Mouse (Mus musculus) liver, adult 2 months (tissue): ENCODE results near the gene Phf21b. TPM values are rescaled to one million over a fixed set of nuclear protein-coding genes. Genes with fewer than 3 reads are reported as not detected.

Source experiments
- DNase-seq: peaks from one replicate; pipeline ENCODE4 v3.0.0-alpha.2; 2011; ENCODE audit warnings: low read depth, low spot score; ENCODE audit errors: extremely low read depth
- H3K27ac ChIP-seq: fragments of 200-500 bp; replicated peaks from 2 replicates; pipeline ENCODE4 v1.5.1; 2012; ENCODE audit warnings: low read depth, mild to moderate bottlenecking, control low read depth, inconsistent platforms, low read length; ENCODE audit not compliant: insufficient read depth
- H3K27me3 ChIP-seq: fragments of 200-500 bp; 2 replicates; pipeline ENCODE4 v1.6.1; 2012; ENCODE audit warnings: mild to moderate bottlenecking, moderate library complexity, low read length, inconsistent platforms; ENCODE audit not compliant: control insufficient read depth, insufficient read depth
- H3K36me3 ChIP-seq: fragments of 200-500 bp; 2 replicates; pipeline ENCODE4 v1.6.1; 2012; ENCODE audit warnings: low read length, inconsistent platforms; ENCODE audit not compliant: control insufficient read depth, insufficient read depth
- H3K4me1 ChIP-seq: fragments of 200-500 bp; 2 replicates; pipeline ENCODE4 v1.6.1; 2011; ENCODE audit warnings: low read length; ENCODE audit not compliant: control insufficient read depth, insufficient read depth
- H3K4me3 ChIP-seq: fragments of 200-500 bp; 2 replicates; pipeline ENCODE4 v1.5.1; 2011; ENCODE audit warnings: low read depth, mild to moderate bottlenecking, control low read depth, low read length, moderate library complexity; ENCODE audit not compliant: insufficient read depth
- H3K79me2 ChIP-seq: fragments of 200-500 bp; 2 replicates; pipeline ENCODE4 v1.6.1; 2012; ENCODE audit warnings: inconsistent platforms, mild to moderate bottlenecking, low read length, moderate library complexity; ENCODE audit not compliant: control insufficient read depth, insufficient read depth
- H3K9ac ChIP-seq: fragments of 200-500 bp; 2 replicates; pipeline ENCODE4 v1.6.1; 2012; ENCODE audit warnings: low read depth, mild to moderate bottlenecking, control low read depth, inconsistent platforms, low read length
- CTCF ChIP-seq: fragments of 200-500 bp; IDR thresholded peaks from 2 replicates; pipeline ENCODE4 v1.5.1; 2011; ENCODE audit warnings: low read depth, low read length, control low read depth
- POLR2A ChIP-seq: fragments of 200-500 bp; IDR thresholded peaks from 2 replicates; pipeline ENCODE4 v1.6.1; 2011; ENCODE audit warnings: low read length, control low read depth; ENCODE audit not compliant: insufficient read depth; ENCODE audit errors: extremely low read depth
- WGBS: fragments of 180-500 bp; shearing (Covaris S2); methylation state at CpG from one replicate; pipeline ENCODE4 v1.1.7; 2018; 5-methylcytosine and 5-hydroxymethylcytosine counted together
- polyA plus RNA-seq: library from polyadenylated mRNA; depleted of rRNA; stranded (reverse); fragments of >200 nt; gene quantifications from 2 replicates; pipeline ENCODE4 v1.2.3, GENCODE M21; 2012
- total RNA-seq: library from RNA; depleted of rRNA; stranded (reverse); fragments of >200 nt; gene quantifications from 2 replicates; pipeline ENCODE4 v1.2.3, GENCODE M21; 2014

Gene Phf21b
- total and polyA plus RNA-seq, 2 experiments: 0.28 to 0.29 TPM

DNA sequence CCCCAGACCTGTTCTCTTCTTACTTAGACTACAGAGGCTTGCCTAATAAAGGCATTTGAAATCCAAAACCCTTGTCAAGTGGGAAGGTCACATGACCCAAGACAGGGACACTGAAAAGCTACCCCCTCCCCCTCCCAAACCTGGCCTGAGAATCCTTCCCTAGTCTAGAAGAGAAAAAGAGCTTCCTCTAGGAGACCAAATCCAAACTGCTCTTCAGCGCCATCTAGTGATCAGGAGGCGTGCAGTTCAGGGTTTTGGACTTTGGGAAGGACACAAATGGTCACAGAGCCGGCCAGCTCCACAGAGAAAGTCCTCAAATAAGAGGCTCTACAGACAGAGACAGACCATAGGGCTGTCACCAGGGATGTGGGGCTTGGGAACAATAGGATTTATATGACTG, 35.8 kb upstream of the Phf21b start:
- WGBS: 2% methylated on average over 3 of the region's 3 CpGs
- no peak overlapping the region for H3K27ac ChIP-seq
- DNase-seq: peak; percentile 43
- H3K79me2 ChIP-seq: no peaks in the 10 kb centered on the region
- no peaks in the 10 kb centered on the region for H3K27me3 ChIP-seq
- no peak overlapping the region for H3K4me3 ChIP-seq
- no peak overlapping the region for H3K9ac ChIP-seq
- H3K36me3 ChIP-seq: no peaks in the 10 kb centered on the region
- TF ChIP-seq CTCF: peak; percentile 71
- TF ChIP-seq POLR2A: no peak
- H3K4me1 ChIP-seq: no peaks in the 10 kb centered on the region

GRCm38 (mm10) chr15:84891246-84891645, 35.4 kb upstream of the Phf21b start:
- TF ChIP-seq POLR2A: no peak
- TF ChIP-seq CTCF: no peak
- WGBS: 36% methylated on average over 3 of the region's 3 CpGs
- Histone ChIP-seq H3K9ac (no peak overlapping the region), H3K36me3 (no peaks in the 10 kb centered on the region), H3K27me3 (no peaks in the 10 kb centered on the region), H3K79me2 (no peaks in the 10 kb centered on the region), H3K27ac (no peak overlapping the region), H3K4me3 (no peak overlapping the region), H3K4me1 (no peaks in the 10 kb centered on the region)
- DNase-seq: no peak

GRCm38 (mm10) chr15:84888066-84888465, 32.2 kb upstream of the Phf21b start:
- Histone ChIP-seq H3K27me3 (no peaks in the 10 kb centered on the region), H3K4me3 (no peak overlapping the region), H3K27ac (no peak overlapping the region), H3K4me1 (no peaks in the 10 kb centered on the region), H3K79me2 (no peaks in the 10 kb centered on the region), H3K36me3 (no peaks in the 10 kb centered on the region), H3K9ac (no peak overlapping the region)
- TF ChIP-seq POLR2A: no peak
- TF ChIP-seq CTCF: no peak
- DNase-seq: no peak
- 82% methylated on average over 12 of the region's 12 CpGs for WGBS

GRCm38 (mm10) chr15:84877029-84877815, 21.4 kb upstream of the Phf21b start:
- DNase-seq: no peak
- no peaks in the 10 kb centered on the region for H3K36me3 ChIP-seq
- no peak overlapping the region for H3K4me3 ChIP-seq
- no peak for TF ChIP-seq CTCF
- no peak for TF ChIP-seq POLR2A
- H3K27me3 ChIP-seq: peaks cover 2% of the 10 kb centered on the region; the same call in 1 of the 2 replicates
- WGBS: 56% methylated on average over 12 of the region's 12 CpGs
- no peaks in the 10 kb centered on the region for H3K79me2 ChIP-seq
- H3K27ac ChIP-seq: no peak overlapping the region
- no peaks in the 10 kb centered on the region for H3K4me1 ChIP-seq
- H3K9ac ChIP-seq: no peak overlapping the region

- Histone ChIP-seq H3K4me3 (no peak overlapping the region), H3K4me1 (no peaks in the 10 kb centered on the region), H3K9ac (no peak overlapping the region), H3K27me3 (no peaks in the 10 kb centered on the region), H3K36me3 (no peaks in the 10 kb centered on the region), H3K79me2 (no peaks in the 10 kb centered on the region), H3K27ac (no peak overlapping the region)
- TF ChIP-seq CTCF (no peak), POLR2A (no peak)
- WGBS: 82% methylated on average over 4 of the region's 4 CpGs
- no peak for DNase-seq
These were observed 18.0 kb upstream of the Phf21b start for GRCm38 (mm10) chr15:84873867-84874266.

- DNase-seq: no peak
- no peak for TF ChIP-seq POLR2A
- no peak for TF ChIP-seq CTCF
- Histone ChIP-seq H3K79me2 (no peaks in the 10 kb centered on the region), H3K27ac (no peak overlapping the region), H3K27me3 (no peaks in the 10 kb centered on the region), H3K4me1 (no peaks in the 10 kb centered on the region), H3K36me3 (no peaks in the 10 kb centered on the region), H3K4me3 (no peak overlapping the region), H3K9ac (no peak overlapping the region)
- 85% methylated on average over 11 of the region's 11 CpGs for WGBS
These were observed 17.2 kb upstream of the Phf21b start for GRCm38 (mm10) chr15:84873079-84873478.
